Mouse (Mus musculus) thymus, adult 2 months (tissue): ENCODE measurements around the gene Olfr24. TPM values are rescaled to one million over a fixed set of nuclear protein-coding genes. Genes with fewer than 3 reads are reported as not detected.
"Not testable (repeated sequence)": the region's sequence is repeated elsewhere in the genome, so short reads cannot be mapped to it uniquely, and the experiment has no call there.

Experiments used
- DNase-seq: peaks from one replicate; pipeline ENCODE4 v3.0.0; 2021
- H3K27ac ChIP-seq: fragments of 200-500 bp; 2 replicates; pipeline ENCODE4 v1.5.1; 2012; ENCODE audit warnings: low read length, control low read depth; ENCODE audit not compliant: control insufficient read depth, insufficient read depth
- H3K27me3 ChIP-seq: fragments of 200-500 bp; 2 replicates; pipeline ENCODE4 v1.6.1; 2012; ENCODE audit warnings: mild to moderate bottlenecking, low read length, moderate library complexity, mixed read lengths; ENCODE audit not compliant: control insufficient read depth, insufficient read depth
- H3K36me3 ChIP-seq: fragments of 200-500 bp; 2 replicates; pipeline ENCODE4 v1.6.1; 2012; ENCODE audit warnings: mild to moderate bottlenecking, low read length, moderate library complexity; ENCODE audit not compliant: control insufficient read depth, insufficient read depth
- H3K4me1 ChIP-seq: fragments of 200-500 bp; replicated peaks from 2 replicates; pipeline ENCODE4 v1.6.1; 2012; ENCODE audit warnings: low read length; ENCODE audit not compliant: control insufficient read depth, insufficient read depth
- H3K4me3 ChIP-seq: fragments of 200-500 bp; 2 replicates; pipeline ENCODE4 v1.5.1; 2012; ENCODE audit warnings: mild to moderate bottlenecking, low read length, control low read depth, moderate library complexity; ENCODE audit not compliant: control insufficient read depth, insufficient read depth
- CTCF ChIP-seq: fragments of 200-500 bp; IDR thresholded peaks from 2 replicates; pipeline ENCODE4 v1.5.1; 2012; ENCODE audit warnings: mild to moderate bottlenecking, control low read depth, low read length, moderate library complexity, borderline replicate concordance; ENCODE audit not compliant: control insufficient read depth, poor library complexity, insufficient read depth; ENCODE audit errors: extremely low read depth
- POLR2A ChIP-seq: fragments of 200-500 bp; IDR thresholded peaks from 2 replicates; pipeline ENCODE4 v1.6.1; 2012; ENCODE audit warnings: mild to moderate bottlenecking, low read length, control low read depth, moderate library complexity; ENCODE audit not compliant: control insufficient read depth, poor library complexity, insufficient read depth; ENCODE audit errors: extremely low read depth
- WGBS: fragments of 180-500 bp; shearing (Covaris S2); methylation state at CpG from one replicate; pipeline ENCODE4 v1.1.7; 2018; 5-methylcytosine and 5-hydroxymethylcytosine counted together
- polyA plus RNA-seq: library from polyadenylated mRNA; depleted of rRNA; stranded (reverse); fragments of >200 nt; gene quantifications from 2 replicates; pipeline ENCODE4 v1.2.3, GENCODE M21; 2012; rRNA removed

Olfr24 gene
- polyA plus RNA-seq, result not detected in 2 replicates

- H3K4me3 ChIP-seq, result no peak within 1 kb of the TSS
These were observed at the start of gene Olfr24 for GRCm38 (mm10) chr9:18763896-18764295. Gene Olfr24, minus strand, starts transcription at chr9:18763996.

GRCm38 (mm10) chr9:18785316-18785715, 21.5 kb upstream of the Olfr24 start:
- Histone ChIP-seq H3K27ac (no peak overlapping the region), H3K4me1 (no peaks in the 10 kb centered on the region), H3K4me3 (no peak overlapping the region), H3K36me3 (no peaks in the 10 kb centered on the region), H3K27me3 (no peaks in the 10 kb centered on the region)
- no peak for DNase-seq
- 72% methylated on average over 7 of the region's 7 CpGs for WGBS
- TF ChIP-seq CTCF (no peak), POLR2A (no peak)

More at GRCm38 (mm10) chr9:18763896-18764295, at the start of gene Olfr24:
- no peak within 1 kb of the TSS for H3K27ac ChIP-seq
- TF ChIP-seq POLR2A (no peak), CTCF (no peak)
- H3K36me3 ChIP-seq, result no peaks in the 10 kb centered on the region
- DNase-seq, result no peak
- H3K27me3 ChIP-seq, result no peaks in the 10 kb centered on the region
- H3K4me1 ChIP-seq, result no peaks in the 10 kb centered on the region

- H3K36me3 ChIP-seq, result no peaks in the 10 kb centered on the region
- no peak overlapping the region for H3K27ac ChIP-seq
- DNase-seq, result no peak
- WGBS, result 77% methylated on average over 24 of the region's 24 CpGs
- no peaks in the 10 kb centered on the region for H3K27me3 ChIP-seq
- H3K4me1 ChIP-seq, result no peaks in the 10 kb centered on the region
- H3K4me3 ChIP-seq, result no peak overlapping the region
- TF ChIP-seq CTCF (no peak), POLR2A (no peak)
These were observed 15.7 kb upstream of the Olfr24 start for GRCm38 (mm10) chr9:18779476-18779875.

- WGBS, result 73% methylated on average over 1 of the region's 1 CpGs
- Histone ChIP-seq H3K27me3 (no peaks in the 10 kb centered on the region), H3K4me1 (no peaks in the 10 kb centered on the region), H3K36me3 (no peaks in the 10 kb centered on the region), H3K27ac (no peak overlapping the region), H3K4me3 (no peak overlapping the region)
- TF ChIP-seq POLR2A, result no peak
- TF ChIP-seq CTCF, result no peak
- DNase-seq, result no peak
These were observed 15.2 kb upstream of the Olfr24 start for GRCm38 (mm10) chr9:18778981-18779380.

- Histone ChIP-seq H3K27ac (no peak overlapping the region), H3K4me1 (no peaks in the 10 kb centered on the region), H3K4me3 (no peak overlapping the region), H3K27me3 (no peaks in the 10 kb centered on the region), H3K36me3 (no peaks in the 10 kb centered on the region)
- TF ChIP-seq POLR2A (no peak), CTCF (no peak)
- 47% methylated on average over 1 of the region's 1 CpGs for WGBS
- no peak for DNase-seq
These were observed 8.2 kb downstream of the Olfr24 start for GRCm38 (mm10) chr9:18755595-18755994.

- Histone ChIP-seq H3K4me1 (no peaks in the 10 kb centered on the region), H3K27ac (no peak overlapping the region), H3K27me3 (no peaks in the 10 kb centered on the region), H3K36me3 (no peaks in the 10 kb centered on the region), H3K4me3 (no peak overlapping the region)
- DNase-seq, result no peak
- no peak for TF ChIP-seq POLR2A
- no peak for TF ChIP-seq CTCF
- 12% methylated on average over 5 of the region's 5 CpGs for WGBS
These were observed 19.2 kb downstream of the Olfr24 start for GRCm38 (mm10) chr9:18744639-18745038.

GRCm38 (mm10) chr9:18734177-18734576, 29.6 kb downstream of the Olfr24 start:
- 90% methylated on average over 2 of the region's 2 CpGs for WGBS
- H3K4me3 ChIP-seq, H3K27me3 ChIP-seq, H3K36me3 ChIP-seq, DNase-seq, H3K4me1 ChIP-seq, H3K27ac ChIP-seq: not testable (repeated sequence)
